Mouse (Mus musculus): ENCODE measurements around the gene Adam11. TPM values are rescaled to one million over a fixed set of nuclear protein-coding genes. Genes with fewer than 3 reads are reported as not detected.

Adam11 gene
- total RNA-seq, 2 experiments from 2014 or later, result 2.2 to 3.0 TPM

DNA sequence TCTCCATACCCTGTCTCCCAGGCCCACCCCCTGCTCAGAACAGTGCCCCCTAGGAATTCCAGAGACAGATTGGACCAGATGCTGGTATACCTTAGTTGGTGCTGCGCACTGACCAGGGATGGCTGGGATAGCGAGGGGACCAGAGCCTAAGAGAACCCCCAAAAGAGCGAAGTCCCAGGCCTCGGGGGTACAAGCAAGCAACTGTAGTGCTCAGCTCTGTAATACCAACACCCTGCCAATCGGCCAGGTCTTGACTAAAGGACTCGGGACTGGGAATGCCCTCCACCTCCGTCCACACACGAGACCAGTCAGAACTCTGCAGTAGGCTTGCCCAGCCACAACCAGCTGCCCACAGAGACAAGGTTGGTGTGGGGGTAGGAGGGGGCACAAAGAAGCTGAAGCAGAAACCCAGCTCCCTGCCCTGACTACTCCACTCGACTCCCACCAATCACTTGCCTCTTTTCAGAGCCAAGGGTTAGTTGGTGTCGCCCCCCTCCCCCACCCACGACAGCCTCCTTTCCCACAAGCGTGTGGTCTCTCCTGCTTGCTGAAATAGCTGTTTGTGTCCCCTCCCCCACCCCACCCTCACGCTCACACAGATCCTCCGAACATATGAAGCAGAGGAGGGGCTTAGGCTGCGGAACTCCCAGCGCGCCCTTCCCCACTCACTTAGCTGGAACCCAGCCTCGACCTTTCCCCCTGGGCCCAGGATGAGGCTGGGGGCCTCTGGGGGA is 7.5 kb upstream of the Adam11 start:
- DNase-seq, result no peak

DNA sequence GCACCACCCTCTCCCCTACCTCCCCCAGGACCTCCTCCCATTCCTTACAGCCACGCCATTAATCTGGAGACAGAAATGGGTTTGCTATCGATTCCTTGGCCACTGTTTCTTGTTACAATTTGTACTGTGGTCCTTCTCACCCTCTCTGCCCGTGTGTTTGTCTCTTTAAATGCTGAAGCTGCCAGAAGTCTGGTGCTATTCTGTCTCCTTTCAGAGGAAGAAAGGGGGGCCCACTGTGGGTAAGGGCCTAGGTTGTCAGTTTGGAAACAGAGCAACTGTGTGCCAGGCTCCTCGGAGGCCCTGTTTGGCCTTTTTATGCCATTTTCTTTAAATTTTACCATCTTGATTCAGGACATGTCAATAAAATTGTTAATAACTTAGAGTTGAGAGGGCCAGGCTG is 6.8 kb upstream of the Adam11 start:
- no peak for DNase-seq

GRCm38 (mm10) chr11:102755391-102755790 is 5.8 kb upstream of the Adam11 start:
- DNase-seq, result no peak

GRCm38 (mm10) chr11:102758977-102759376 is 2.3 kb upstream of the Adam11 start:
- DNase-seq, result no peak

GRCm38 (mm10) chr11:102760805-102761308 is 382 bp upstream of the Adam11 start:
- DNase-seq, result no peak

GRCm38 (mm10) chr11:102762248-102762647 is 1.0 kb downstream of the Adam11 start:
- no peak for DNase-seq

DNA sequence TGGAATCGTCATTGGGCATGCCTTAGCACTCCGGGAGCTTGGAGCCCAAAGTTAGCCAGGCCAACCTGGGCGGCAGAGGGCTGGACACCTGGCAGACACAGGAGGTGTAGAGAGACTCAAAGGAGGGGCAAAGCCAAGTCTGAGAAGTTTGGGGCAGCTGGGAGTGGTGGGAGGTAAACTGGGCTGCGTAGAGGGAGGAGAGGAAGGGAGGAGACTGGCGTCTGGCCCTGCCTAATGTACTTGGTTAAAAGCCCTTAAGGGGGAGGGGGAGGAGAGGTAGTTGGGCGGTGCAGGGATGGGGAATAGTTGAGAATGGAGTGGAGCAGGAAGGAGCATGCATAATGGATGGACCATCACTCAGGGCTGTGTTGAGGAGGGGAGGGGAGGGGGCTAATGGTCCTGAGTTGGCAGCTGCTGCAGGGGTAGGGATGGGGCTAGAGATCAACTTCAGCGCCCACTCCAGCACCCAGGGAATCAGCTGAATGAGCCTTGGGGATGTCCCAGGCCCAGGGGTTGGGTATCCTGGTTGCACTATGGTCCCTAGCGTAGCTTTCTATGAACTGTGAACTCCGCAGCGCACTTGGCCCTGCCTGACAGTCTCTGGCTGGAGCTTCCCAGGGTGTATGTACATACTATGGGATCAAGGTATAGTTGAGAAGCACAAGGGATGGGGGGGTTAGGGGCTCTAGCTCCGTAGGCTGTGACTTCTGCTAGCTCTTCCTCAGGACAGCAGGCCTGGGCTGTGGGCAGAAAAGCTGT is 1.9 kb downstream of the Adam11 start:
- DNase-seq, result no peak

DNA sequence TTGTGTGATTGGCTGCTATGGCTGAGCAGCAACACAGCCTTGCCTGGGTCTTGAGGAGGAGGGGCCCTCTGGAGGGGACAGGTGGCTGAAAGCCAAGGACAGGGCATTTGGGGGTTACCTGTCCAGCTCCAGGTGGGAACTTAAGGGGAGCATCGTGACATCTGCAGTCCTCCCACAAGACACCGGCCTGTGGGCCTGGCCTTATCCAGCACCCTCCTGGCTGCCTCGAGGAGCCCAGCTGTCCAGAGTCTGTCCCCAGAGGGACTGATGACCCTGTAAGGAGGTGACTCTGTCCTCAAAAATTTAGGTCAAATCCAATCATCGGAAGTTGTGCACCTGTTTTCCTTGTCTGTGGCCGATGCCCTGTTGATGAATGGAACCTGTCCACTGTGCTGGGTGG is 4.2 kb downstream of the Adam11 start:
- DNase-seq, result no peak

DNA sequence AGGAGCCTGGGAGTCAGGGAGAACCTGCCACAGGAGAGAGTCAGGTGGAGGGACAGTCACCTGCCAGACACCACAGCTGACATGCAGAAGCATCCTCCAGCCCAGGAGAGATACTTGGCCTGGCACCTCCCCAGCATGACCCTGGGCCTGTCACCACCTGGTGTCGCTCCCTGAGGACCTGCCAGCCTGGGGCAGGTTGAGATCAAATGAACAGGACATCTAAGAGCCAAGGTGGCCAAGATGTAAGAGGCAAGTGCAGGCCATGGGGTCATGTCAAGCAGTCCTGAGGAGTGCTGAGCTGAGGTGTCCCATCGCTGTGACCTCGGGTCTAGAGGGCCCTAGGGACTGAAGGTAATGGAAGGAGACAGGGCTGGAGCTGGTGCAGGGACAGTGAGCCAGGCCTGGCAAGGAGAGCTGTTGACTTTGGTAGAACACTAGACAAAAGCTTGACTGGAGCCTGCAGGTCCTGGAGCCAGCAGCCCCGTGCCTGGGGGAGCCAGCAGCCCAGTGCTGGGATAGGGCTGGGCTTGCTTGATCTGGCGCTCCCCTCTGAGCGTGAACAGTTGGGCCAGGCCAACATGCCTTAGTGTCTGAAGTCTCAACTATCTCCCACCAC is 5.9 kb downstream of the Adam11 start:
- no peak for DNase-seq

DNA sequence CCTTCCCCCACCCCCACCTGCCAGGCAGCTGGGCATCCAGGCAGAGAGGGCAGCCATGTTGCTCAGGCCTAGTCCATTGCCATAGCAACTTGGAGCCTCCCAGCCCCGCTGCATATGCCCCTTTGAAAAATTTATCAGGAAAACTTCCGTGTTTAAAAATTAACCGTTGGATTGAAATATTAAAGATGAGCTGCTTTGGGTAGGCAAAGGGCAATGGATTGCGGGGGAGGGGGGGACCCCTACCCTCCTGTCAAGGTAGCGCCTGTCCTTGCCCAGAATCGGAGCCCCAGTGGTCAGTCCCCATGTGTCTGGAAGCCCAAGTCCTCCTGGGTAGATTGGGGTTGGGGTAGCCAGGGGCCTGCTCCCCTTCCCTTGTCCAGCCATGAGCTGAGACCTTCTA is 7.9 kb downstream of the Adam11 start:
- DNase-seq, result no peak

- DNase-seq, result no peak
These were observed 8.9 kb downstream of the Adam11 start for GRCm38 (mm10) chr11:102769993-102770661.

DNA sequence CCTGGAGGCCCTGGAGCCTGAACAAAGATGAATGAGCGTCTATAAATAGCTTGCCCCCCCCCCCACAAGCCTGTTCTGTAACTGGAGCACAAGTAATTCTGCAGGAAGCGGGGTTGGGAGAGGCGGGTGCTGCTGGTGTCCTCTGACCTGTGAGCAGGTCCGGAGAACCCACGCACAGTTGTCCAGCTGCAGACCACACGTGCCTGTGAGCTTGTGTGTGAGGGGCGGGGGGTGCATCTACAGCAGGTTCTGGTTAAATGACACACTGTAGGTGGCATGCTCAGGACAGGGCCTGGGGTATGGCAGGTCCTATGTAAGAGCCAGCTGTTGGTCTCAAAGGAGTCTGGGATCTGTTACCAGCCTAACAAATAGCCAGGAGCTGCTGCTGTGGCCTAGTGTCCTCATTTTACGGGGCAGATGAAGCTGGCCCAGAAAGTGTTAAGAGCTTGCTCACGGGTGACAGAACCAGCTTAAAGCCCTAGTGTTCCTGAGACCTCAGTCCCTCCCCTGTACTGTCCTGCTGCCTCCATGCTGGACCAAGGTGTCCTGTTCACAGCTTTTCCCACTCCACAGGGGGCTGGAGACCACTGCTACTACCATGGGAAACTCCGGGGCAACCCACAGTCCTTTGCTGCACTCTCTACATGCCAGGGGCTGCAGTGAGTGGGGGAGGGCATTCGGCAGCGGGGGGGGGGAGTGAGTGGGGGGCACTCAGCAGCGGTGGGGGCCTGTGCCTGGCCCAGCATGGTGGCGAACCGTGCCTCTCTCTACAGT is 9.6 kb downstream of the Adam11 start:
- DNase-seq, result no peak

DNA sequence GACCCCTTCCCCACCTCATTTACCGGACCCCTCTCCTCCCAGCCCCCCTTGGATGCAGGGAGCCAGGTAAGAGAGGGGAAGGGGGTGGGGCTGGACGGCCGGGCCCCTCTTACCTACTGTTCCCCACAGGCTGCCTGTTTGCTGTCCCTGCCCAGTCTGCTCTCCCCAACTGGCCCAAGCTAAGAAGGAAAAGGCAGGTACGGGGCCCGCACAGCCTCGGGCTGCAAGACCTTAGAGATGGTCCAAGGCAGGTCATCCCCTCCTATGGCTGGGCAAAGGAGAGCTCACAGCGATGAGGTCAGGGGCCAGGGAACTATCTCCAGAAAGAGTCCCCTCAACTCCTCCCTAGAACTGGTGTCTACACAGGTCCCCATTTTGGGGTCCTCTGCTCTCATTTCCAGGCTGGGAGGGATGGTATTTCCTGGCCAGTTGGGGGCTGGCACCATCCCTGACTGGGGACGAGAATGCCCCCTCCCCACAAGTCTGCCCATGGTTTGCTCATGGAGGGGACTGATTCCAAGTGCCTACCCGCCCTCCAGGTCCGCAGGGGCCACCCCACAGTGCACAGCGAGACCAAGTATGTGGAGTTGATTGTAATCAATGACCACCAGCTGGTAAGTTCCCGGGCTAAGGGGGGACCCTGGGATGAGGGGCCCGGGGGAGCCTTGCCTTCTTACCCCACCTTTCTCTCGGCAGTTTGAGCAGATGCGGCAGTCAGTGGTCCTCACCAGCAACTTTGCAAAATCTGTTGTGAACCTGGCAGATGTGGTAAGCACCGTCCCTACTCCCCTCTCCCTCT is 10.9 kb downstream of the Adam11 start:
- DNase-seq, result no peak

GRCm38 (mm10) chr11:102772771-102773700 is 11.8 kb downstream of the Adam11 start:
- no peak for DNase-seq

DNA sequence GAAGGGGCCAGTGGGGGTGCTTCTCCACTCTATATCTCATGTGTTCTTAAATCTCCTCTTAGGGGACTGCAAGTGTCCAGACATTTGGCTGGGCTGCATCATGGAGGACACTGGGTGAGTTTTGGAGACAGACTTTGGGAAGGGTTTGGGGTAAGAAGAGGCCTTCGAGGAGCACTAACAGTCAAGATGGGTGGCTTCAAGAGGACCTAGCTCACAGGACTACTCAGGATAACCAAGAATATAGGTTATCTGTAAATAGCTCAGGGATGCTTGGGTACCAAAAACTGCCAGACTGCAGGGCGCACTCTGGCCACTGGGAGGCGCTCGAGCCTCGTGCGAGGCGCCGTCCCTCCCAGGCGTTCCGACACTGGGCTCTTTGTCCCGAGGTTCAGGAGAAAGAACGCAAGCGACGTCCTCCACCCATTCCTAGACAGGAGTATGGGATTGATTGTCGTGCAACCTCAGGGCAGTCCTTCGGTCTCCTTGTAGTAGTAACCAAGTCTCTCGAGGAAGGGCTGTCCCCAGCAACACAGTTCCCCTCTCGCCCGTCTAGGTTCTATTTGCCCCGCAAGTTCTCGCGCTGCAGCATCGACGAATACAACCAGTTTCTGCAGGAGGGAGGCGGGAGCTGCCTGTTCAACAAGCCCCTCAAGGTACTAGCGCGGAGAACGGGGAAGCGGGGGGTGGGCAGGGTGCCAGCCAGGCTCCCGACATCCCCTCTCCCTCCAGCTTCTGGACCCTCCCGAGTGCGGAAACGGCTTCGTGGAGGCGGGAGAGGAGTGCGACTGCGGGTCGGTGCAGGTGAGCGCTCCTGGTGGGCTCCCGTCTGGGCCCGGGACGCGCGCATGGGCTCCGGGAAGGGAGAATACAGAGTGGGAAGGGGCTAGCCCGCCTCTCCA is 12.7 kb downstream of the Adam11 start:
- peak; percentile 91 for DNase-seq

GRCm38 (mm10) chr11:102774621-102775141 is 13.4 kb downstream of the Adam11 start:
- DNase-seq, result peak; percentile 71

GRCm38 (mm10) chr11:102777598-102777997 is 16.4 kb downstream of the Adam11 start:
- peak; percentile 90 for DNase-seq

GRCm38 (mm10) chr11:102778165-102778564 is 16.9 kb downstream of the Adam11 start:
- no peak for DNase-seq

All from gastrocnemius, postnatal 10 days (tissue).